Mouse (Mus musculus) kidney, embryonic 16.5 days (tissue): Measurements from ENCODE around the gene Mast3. TPM values are rescaled to one million over a fixed set of nuclear protein-coding genes. Genes with fewer than 3 reads are reported as not detected.

Experiments
- ATAC-seq: fragments of 200-750 bp; cut with Nextera tagmentation; 2 replicates; pipeline ENCODE4 v1.8.0; 2017; ENCODE audit warnings: moderate TSS enrichment; ENCODE audit not compliant: low FRiP score, low TSS enrichment
- H3K27ac ChIP-seq: fragments of 300-500 bp; sonication (generic); 2 replicates; pipeline ENCODE4 v1.5.1; 2014; ENCODE audit warnings: low read length
- H3K27me3 ChIP-seq: fragments of 300-500 bp; sonication (generic); 2 replicates; pipeline ENCODE4 v1.6.1; 2014; ENCODE audit warnings: low read length, control low read depth, mixed read lengths; ENCODE audit not compliant: insufficient read depth
- H3K36me3 ChIP-seq: fragments of 300-500 bp; sonication (generic); 2 replicates; pipeline ENCODE4 v1.6.1; 2014; ENCODE audit warnings: low read length, control low read depth, mixed read lengths; ENCODE audit not compliant: insufficient read depth
- H3K4me1 ChIP-seq: fragments of 300-500 bp; sonication (generic); 2 replicates; pipeline ENCODE4 v1.6.1; 2014; ENCODE audit warnings: low read length, control low read depth, mixed read lengths; ENCODE audit not compliant: insufficient read depth
- H3K4me2 ChIP-seq: fragments of 300-500 bp; sonication (generic); replicated peaks from 2 replicates; pipeline ENCODE4 v1.6.1; 2014; ENCODE audit warnings: low read depth, low read length
- H3K4me3 ChIP-seq: fragments of 300-500 bp; sonication (generic); 2 replicates; pipeline ENCODE4 v1.5.1; 2014; ENCODE audit warnings: mild to moderate bottlenecking, low read length
- H3K9ac ChIP-seq: fragments of 300-500 bp; sonication (generic); replicated peaks from 2 replicates; pipeline ENCODE4 v1.6.1; 2014; ENCODE audit warnings: low read length
- H3K9me3 ChIP-seq: fragments of 300-500 bp; sonication (generic); 2 replicates; pipeline ENCODE4 v1.6.1; 2016; ENCODE audit warnings: low read length, control low read depth
- WGBS: fragments of 180-500 bp; shearing (Covaris S2); extraction: QIAGEN DNeasy Blood & Tissue Kit; methylation state at CpG from one replicate; pipeline ENCODE4 v1.1.7; 2014; 5-methylcytosine and 5-hydroxymethylcytosine counted together
- polyA plus RNA-seq: library from polyadenylated mRNA; unstranded; fragments of >200 nt; fragmentation: Nextera tagmentation; extraction: Ambion mirVana; gene quantifications from 2 replicates; pipeline ENCODE4 v1.2.1, GENCODE M21; 2015

The Mast3 gene
- polyA plus RNA-seq, 1 experiment from 2014 or later = 16.2 TPM

DNA sequence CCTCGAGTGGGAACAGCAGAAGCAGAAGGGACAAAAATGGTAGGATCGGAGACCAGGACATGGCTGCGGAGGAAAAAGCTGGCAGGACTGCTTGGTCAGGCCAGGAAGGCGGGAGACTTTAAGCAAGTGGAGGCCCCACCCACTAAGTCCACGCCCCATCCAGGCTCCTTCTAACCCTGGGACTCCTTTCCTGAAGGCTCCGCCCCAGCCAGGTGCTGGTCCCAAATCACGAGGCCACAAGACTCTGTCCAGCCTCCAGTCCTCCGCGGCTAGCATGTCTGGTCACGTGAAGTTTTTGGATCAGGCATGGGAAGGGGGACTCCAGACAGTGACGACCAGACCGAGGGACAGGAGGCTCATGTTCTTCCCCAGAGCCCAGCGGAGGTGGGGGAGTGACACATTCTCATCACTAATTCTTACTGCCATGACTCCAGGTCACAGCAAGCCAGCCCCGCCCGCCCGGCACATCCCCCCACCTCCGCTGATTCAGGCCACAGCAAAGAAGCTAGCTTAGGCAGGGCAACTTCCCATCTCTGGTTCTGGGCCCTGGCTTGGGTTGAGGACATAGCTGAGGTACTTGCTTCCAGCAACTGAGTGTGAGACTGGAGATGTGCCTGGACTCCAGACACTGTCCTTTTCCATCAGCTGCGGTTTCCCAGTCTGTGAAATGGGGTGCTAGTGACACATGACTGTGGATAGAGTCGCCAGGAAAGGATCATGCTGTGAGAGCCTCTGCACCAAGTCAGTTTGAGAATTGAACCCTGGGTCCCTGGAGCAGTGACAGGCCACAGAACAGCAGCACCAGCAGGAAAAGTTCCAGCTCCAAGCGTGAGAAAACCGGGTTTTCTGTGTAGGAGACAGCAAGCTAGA, 38.0 kb downstream of the Mast3 start:
- peak; percentile 80 for ATAC-seq
- H3K27ac ChIP-seq = peak overlapping the region; percentile 76
- no peaks in the 10 kb centered on the region for H3K27me3 ChIP-seq
- 8% methylated on average over 21 of the region's 21 CpGs for WGBS
- peaks cover 36% of the 10 kb centered on the region for H3K36me3 ChIP-seq
- H3K4me2 ChIP-seq = peak overlapping the region; percentile 92
- H3K9ac ChIP-seq = peak overlapping the region; percentile 70
- peak overlapping the region; percentile 57 for H3K4me3 ChIP-seq
- H3K9me3 ChIP-seq = no peaks in the 10 kb centered on the region
- H3K4me1 ChIP-seq = peaks cover 21% of the 10 kb centered on the region

DNA sequence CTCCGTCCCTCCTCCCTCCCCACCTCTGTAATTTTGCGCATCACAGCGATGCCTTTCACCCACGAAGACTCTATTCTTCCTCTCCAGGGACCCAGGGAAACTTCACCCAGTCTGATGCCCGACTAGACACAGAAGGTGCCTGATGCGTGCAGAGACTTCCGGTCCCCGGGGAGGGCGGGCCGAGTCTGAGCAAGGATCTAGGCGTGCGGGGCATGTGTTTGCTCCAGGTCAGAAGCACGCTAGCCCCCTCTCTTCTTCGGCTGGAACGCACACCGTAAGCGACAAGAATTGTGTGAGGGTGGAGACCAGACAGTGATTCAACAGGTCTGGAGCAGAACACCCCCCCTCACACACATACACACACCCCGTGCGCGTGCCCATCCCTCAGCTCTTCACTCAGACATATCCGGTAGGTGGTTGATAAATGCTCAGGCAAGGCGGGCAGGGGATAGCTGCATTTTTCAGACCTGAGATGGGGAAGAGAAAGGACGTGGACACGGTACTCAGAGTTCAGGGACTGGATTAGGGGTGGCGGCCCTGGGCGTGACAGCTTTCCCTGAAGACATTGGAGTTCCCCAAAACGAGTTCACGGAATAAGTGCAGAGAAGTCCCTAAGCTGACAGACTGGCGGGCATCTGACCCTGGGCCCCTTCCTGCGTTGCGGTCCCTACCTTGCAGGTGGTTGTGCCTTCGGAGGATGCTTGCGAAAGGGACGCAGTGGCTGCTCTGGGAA, 38.9 kb downstream of the Mast3 start:
- H3K9me3 ChIP-seq = no peaks in the 10 kb centered on the region
- peak overlapping the region; percentile 76 for H3K27ac ChIP-seq
- peaks cover 25% of the 10 kb centered on the region for H3K4me1 ChIP-seq
- peaks cover 28% of the 10 kb centered on the region for H3K36me3 ChIP-seq
- ATAC-seq = no peak
- H3K27me3 ChIP-seq = no peaks in the 10 kb centered on the region
- peak overlapping the region; percentile 57 for H3K4me3 ChIP-seq
- H3K9ac ChIP-seq = peak overlapping the region; percentile 70
- WGBS = under 1% methylated on average over 33 of the region's 34 CpGs
- peak overlapping the region; percentile 92 for H3K4me2 ChIP-seq

DNA sequence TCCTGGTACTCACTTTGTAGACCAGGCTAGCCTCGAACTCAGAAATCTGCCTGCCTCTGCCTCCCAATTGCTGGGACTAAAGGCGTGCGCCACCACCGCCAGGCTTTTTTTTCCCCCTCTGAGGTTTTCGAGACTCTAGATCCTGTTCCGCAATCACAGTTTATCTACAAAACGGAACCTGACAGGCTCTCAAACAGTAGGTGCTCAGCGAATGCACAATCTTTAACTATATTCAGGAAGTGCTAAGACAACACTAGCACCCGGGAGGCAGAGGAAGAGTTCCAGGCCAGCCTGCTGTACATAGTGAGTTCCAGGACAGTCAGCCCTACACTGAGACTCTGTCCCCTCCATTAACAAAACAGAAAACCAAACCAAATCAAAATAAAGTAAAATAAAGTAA, 39.5 kb downstream of the Mast3 start:
- Histone ChIP-seq H3K4me2 (peak overlapping the region; percentile 92), H3K9ac (peak overlapping the region; percentile 70), H3K36me3 (peaks cover 22% of the 10 kb centered on the region), H3K9me3 (no peaks in the 10 kb centered on the region), H3K4me1 (peaks cover 26% of the 10 kb centered on the region), H3K27ac (peak overlapping the region; percentile 76; the same call in 1 of the 2 replicates), H3K4me3 (peak overlapping the region; percentile 57), H3K27me3 (no peaks in the 10 kb centered on the region)
- 69% methylated on average over 9 of the region's 9 CpGs for WGBS
- ATAC-seq = no peak

DNA sequence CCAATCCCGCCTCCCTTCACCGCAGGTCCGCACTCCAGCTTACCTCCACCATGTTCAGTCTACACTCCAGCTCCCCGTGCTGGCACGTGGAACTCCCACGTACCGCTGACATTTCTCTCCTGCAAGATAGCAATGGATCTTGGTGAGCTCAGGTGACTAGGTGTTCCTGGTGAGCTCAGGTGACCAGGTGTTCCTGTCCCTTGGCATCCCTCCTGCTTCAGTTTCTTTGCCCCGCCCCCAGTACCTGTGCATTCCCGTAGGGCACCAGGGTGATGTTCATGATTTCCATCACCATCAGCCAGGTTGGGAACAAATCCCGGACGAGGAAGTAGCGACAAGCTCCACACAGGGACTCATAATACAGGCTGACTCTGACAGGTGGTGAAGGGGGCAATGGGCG, 40.2 kb downstream of the Mast3 start:
- whole genome bisulfite sequencing = 88% methylated on average over 13 of the region's 13 CpGs
- H3K36me3 ChIP-seq = peaks cover 20% of the 10 kb centered on the region
- H3K9me3 ChIP-seq = no peaks in the 10 kb centered on the region
- H3K4me3 ChIP-seq = no peak overlapping the region
- H3K9ac ChIP-seq = no peak overlapping the region
- no peak for ATAC-seq
- no peaks in the 10 kb centered on the region for H3K27me3 ChIP-seq
- H3K4me1 ChIP-seq = peaks cover 33% of the 10 kb centered on the region
- H3K4me2 ChIP-seq = no peak overlapping the region
- no peak overlapping the region for H3K27ac ChIP-seq

DNA sequence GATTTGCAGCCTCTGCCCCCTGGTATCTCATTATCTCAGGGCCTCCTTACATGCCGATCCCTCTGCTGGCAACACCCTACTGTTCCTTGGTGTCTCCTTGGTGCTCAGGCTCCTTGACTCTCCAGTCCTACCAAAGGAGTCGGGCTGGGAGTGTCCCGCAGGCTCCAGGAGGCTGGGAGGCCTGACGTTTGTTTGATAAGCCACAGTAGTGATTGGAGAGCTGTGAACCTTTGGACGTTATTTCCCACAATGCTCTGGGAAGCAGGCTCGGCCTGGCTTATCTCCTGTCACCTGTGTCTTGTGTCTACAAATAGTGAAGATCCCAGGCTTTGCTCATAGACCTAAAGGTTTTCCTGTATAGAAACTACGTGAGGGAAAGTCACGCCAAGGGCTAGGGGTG, 40.8 kb downstream of the Mast3 start:
- no peak for ATAC-seq
- WGBS = 85% methylated on average over 8 of the region's 8 CpGs
- H3K9ac ChIP-seq = no peak overlapping the region
- no peak overlapping the region for H3K4me2 ChIP-seq
- H3K9me3 ChIP-seq = no peaks in the 10 kb centered on the region
- H3K36me3 ChIP-seq = peaks cover 18% of the 10 kb centered on the region
- no peak overlapping the region for H3K27ac ChIP-seq
- peaks cover 39% of the 10 kb centered on the region for H3K4me1 ChIP-seq
- no peaks in the 10 kb centered on the region for H3K27me3 ChIP-seq
- no peak overlapping the region for H3K4me3 ChIP-seq

DNA sequence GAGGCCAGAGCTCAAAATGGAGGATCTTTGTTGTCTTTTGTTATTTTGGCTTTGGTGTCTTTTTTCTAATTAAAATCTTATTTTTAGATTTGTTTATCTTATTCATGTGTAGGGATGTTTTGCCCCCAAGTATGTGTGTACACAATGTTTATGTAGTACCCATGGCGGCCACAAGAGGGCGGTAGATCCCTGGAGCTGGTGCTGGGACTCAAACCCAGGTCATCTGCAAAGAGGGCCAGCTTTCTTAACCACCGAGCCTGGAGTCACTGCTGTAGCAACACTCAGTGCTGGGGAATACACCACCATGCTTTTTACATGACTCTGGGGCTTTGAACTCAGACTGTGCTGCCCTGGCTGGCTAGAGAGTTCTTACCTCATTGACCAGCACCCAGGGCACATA, 41.5 kb downstream of the Mast3 start:
- H3K4me1 ChIP-seq = peaks cover 46% of the 10 kb centered on the region
- WGBS = 4% methylated on average over 3 of the region's 3 CpGs
- ATAC-seq = no peak
- no peaks in the 10 kb centered on the region for H3K27me3 ChIP-seq
- H3K27ac ChIP-seq = no peak overlapping the region
- no peak overlapping the region for H3K9ac ChIP-seq
- H3K9me3 ChIP-seq = no peaks in the 10 kb centered on the region
- H3K36me3 ChIP-seq = peaks cover 11% of the 10 kb centered on the region
- H3K4me3 ChIP-seq = no peak overlapping the region
- H3K4me2 ChIP-seq = no peak overlapping the region

DNA sequence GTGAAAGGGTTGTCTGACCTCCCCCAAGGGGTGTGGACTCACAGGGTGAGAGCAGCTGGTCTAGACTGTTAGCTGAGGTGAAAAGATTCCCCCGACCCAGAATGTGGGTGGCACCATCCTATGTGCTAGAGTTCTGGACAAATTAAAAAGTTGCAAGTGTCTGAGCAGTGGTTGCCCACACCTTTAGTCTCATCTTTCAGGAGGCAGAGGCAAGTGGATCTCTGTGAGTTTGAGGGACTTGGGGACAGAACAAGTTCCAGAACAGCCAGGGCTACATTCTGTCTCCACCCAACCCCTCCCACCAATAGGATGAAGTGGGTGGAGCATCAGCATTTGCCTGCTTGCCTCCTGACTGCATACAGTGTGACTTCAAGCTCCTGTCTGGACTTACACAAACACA, 42.7 kb downstream of the Mast3 start:
- no peaks in the 10 kb centered on the region for H3K9me3 ChIP-seq
- H3K4me1 ChIP-seq = peaks cover 43% of the 10 kb centered on the region
- no peak overlapping the region for H3K9ac ChIP-seq
- no peak overlapping the region for H3K4me2 ChIP-seq
- H3K27me3 ChIP-seq = no peaks in the 10 kb centered on the region
- no peak for ATAC-seq
- H3K27ac ChIP-seq = no peak overlapping the region
- 63% methylated on average over 1 of the region's 1 CpGs for WGBS
- H3K4me3 ChIP-seq = no peak overlapping the region
- H3K36me3 ChIP-seq = peaks cover 13% of the 10 kb centered on the region

DNA sequence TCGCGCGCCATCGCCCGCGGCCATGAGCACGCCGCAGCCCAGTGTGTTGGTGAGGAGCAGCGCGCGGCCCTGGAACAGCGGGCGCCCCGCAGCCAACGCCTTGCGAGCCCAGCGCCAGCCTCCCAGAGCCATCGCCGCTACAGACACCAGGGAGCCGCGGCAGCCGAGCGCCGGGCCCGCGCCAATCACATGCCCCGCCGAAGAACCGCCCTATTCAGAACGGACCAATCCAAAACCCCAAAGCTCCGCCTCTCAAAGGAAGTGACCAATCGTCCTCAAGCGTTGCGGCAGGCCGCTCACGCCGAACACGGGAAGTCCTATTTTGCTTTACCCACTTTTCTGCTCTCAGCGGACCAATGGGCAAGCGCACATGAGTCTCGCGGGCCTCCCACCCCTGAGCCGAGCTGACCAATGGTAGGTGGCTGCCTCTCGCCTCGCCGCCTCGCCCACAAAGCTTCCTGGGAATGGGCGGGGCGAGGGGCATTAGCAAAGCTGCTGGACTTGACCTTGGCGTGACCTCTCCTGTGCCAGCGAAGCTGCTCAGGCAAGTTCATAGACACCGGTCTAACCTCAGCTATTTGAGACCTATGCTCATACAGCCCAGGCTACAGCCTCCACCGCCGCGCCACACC, 44.0 kb downstream of the Mast3 start, which contains the start of gene Mpv17l2:
Gene Mpv17l2, minus strand, starts transcription at position 172 of the 632 bp plus-strand sequence.
- Histone ChIP-seq H3K4me1 (peaks cover 33% of the 10 kb centered on the region), H3K4me3 (peak within 1 kb of the TSS; percentile 73), H3K4me2 (peak within 1 kb of the TSS; percentile 84), H3K27me3 (no peaks in the 10 kb centered on the region), H3K9ac (peak within 1 kb of the TSS; percentile 83), H3K36me3 (peaks cover 23% of the 10 kb centered on the region), H3K27ac (peak within 1 kb of the TSS; percentile 80), H3K9me3 (no peaks in the 10 kb centered on the region)
- WGBS = under 1% methylated on average over 54 of the region's 55 CpGs
- ATAC-seq = peak; percentile 96

DNA sequence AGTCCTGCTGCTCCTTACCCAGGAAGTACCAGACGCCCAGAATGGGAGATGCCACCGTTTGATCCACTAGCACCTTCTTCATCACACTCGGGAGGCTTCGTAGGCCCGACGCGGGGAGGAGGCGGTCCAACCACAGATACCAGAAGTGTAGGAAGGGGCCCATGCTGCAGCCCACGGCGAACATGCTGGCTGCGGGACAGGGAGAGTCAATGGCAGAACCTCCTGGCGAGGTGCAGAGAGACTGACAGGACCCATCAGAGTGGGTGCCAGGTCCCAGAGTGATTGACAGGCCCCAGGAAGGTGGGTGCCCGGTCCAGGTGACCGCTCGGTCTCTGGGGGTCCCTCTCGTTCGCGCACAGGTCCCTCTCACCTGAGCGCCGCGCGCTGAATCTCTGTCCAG, 44.5 kb downstream of the Mast3 start:
- peak overlapping the region; percentile 73 for H3K27ac ChIP-seq
- no peaks in the 10 kb centered on the region for H3K9me3 ChIP-seq
- peaks cover 23% of the 10 kb centered on the region for H3K36me3 ChIP-seq
- peak overlapping the region; percentile 83 for H3K9ac ChIP-seq
- no peaks in the 10 kb centered on the region for H3K27me3 ChIP-seq
- 0% methylated on average over 22 of the region's 22 CpGs for WGBS
- peak overlapping the region; percentile 73 for H3K4me3 ChIP-seq
- peaks cover 34% of the 10 kb centered on the region for H3K4me1 ChIP-seq
- peak; percentile 24 for ATAC-seq
- H3K4me2 ChIP-seq = peak overlapping the region; percentile 84
